Mouse (Mus musculus) splenic B cell, adult 2 months (primary cell): ENCODE results near the gene Rasgrf2.

ENCODE experiments used
- DNase-seq: peaks from one replicate; pipeline ENCODE4 v3.0.0-alpha.2; 2011; ENCODE audit warnings: low read depth, low spot score
- H3K27me3 ChIP-seq: 2 replicates; pipeline ENCODE4 v1.6.1; 2012; ENCODE audit warnings: mild to moderate bottlenecking, low read length, moderate library complexity, mixed read lengths; ENCODE audit not compliant: control insufficient read depth, poor library complexity, insufficient read depth, severe bottlenecking
- H3K36me3 ChIP-seq: 2 replicates; pipeline ENCODE4 v1.6.1; 2012; ENCODE audit warnings: mild to moderate bottlenecking, low read length, moderate library complexity, mixed read lengths; ENCODE audit not compliant: control insufficient read depth, poor library complexity, insufficient read depth, severe bottlenecking

Rasgrf2 gene

GRCm38 (mm10) chr13:91991412-91991811, 140.0 kb downstream of the Rasgrf2 start:
- DNase-seq: no peak
- H3K36me3 ChIP-seq: no peaks in the 10 kb centered on the region
- no peaks in the 10 kb centered on the region; the same call in 1 of the 2 replicates for H3K27me3 ChIP-seq

- DNase-seq: no peak
- no peaks in the 10 kb centered on the region for H3K36me3 ChIP-seq
- H3K27me3 ChIP-seq: no peaks in the 10 kb centered on the region; the same call in 1 of the 2 replicates
Observed at GRCm38 (mm10) chr13:91990709-91991284, 140.7 kb downstream of the Rasgrf2 start.

- no peak for DNase-seq
- H3K27me3 ChIP-seq: no peaks in the 10 kb centered on the region
- H3K36me3 ChIP-seq: no peaks in the 10 kb centered on the region
Observed at GRCm38 (mm10) chr13:91988378-91988777, 143.1 kb downstream of the Rasgrf2 start.

GRCm38 (mm10) chr13:91986958-91987357, 144.5 kb downstream of the Rasgrf2 start:
- Histone ChIP-seq H3K36me3 (no peaks in the 10 kb centered on the region), H3K27me3 (no peaks in the 10 kb centered on the region)
- no peak for DNase-seq

GRCm38 (mm10) chr13:91985915-91986589, 145.4 kb downstream of the Rasgrf2 start:
- H3K36me3 ChIP-seq: no peaks in the 10 kb centered on the region
- DNase-seq: no peak
- no peaks in the 10 kb centered on the region for H3K27me3 ChIP-seq

- H3K36me3 ChIP-seq: no peaks in the 10 kb centered on the region
- H3K27me3 ChIP-seq: no peaks in the 10 kb centered on the region
- no peak for DNase-seq
Observed at GRCm38 (mm10) chr13:91985019-91985418, 146.4 kb downstream of the Rasgrf2 start.

- Histone ChIP-seq H3K27me3 (no peaks in the 10 kb centered on the region), H3K36me3 (no peaks in the 10 kb centered on the region)
- no peak for DNase-seq
Observed at GRCm38 (mm10) chr13:91982080-91982479, 149.4 kb downstream of the Rasgrf2 start.

GRCm38 (mm10) chr13:91981414-91981813, 150.0 kb downstream of the Rasgrf2 start:
- no peaks in the 10 kb centered on the region for H3K36me3 ChIP-seq
- no peak for DNase-seq

GRCm38 (mm10) chr13:91976971-91977370, 154.5 kb downstream of the Rasgrf2 start:
- no peaks in the 10 kb centered on the region for H3K36me3 ChIP-seq
- DNase-seq: no peak
- H3K27me3 ChIP-seq: no peaks in the 10 kb centered on the region

More at GRCm38 (mm10) chr13:91981414-91981813, 150.0 kb downstream of the Rasgrf2 start:
- no peaks in the 10 kb centered on the region for H3K27me3 ChIP-seq

- DNase-seq: no peak
- H3K36me3 ChIP-seq: no peaks in the 10 kb centered on the region
- H3K27me3 ChIP-seq: no peaks in the 10 kb centered on the region
Observed at GRCm38 (mm10) chr13:91976541-91976940, 154.9 kb downstream of the Rasgrf2 start.

- no peak for DNase-seq
- Histone ChIP-seq H3K36me3 (no peaks in the 10 kb centered on the region), H3K27me3 (no peaks in the 10 kb centered on the region)
Observed at GRCm38 (mm10) chr13:91974154-91974553, 157.3 kb downstream of the Rasgrf2 start.

- Histone ChIP-seq H3K27me3 (no peaks in the 10 kb centered on the region), H3K36me3 (no peaks in the 10 kb centered on the region)
- DNase-seq: no peak
Observed at GRCm38 (mm10) chr13:91971246-91971645, 160.2 kb downstream of the Rasgrf2 start.

- Histone ChIP-seq H3K27me3 (no peaks in the 10 kb centered on the region), H3K36me3 (no peaks in the 10 kb centered on the region)
- no peak for DNase-seq
Observed at GRCm38 (mm10) chr13:91956474-91956873, 175.0 kb downstream of the Rasgrf2 start.

- no peak for DNase-seq
- Histone ChIP-seq H3K27me3 (no peaks in the 10 kb centered on the region), H3K36me3 (no peaks in the 10 kb centered on the region)
Observed at GRCm38 (mm10) chr13:91955646-91956045, 175.8 kb downstream of the Rasgrf2 start.

GRCm38 (mm10) chr13:91955175-91955574, 176.3 kb downstream of the Rasgrf2 start:
- H3K27me3 ChIP-seq: no peaks in the 10 kb centered on the region
- H3K36me3 ChIP-seq: no peaks in the 10 kb centered on the region
- no peak for DNase-seq
